Mouse (Mus musculus) heart, embryonic 10.5 days (tissue): ENCODE results near the gene Chrdl2. TPM values are rescaled to one million over a fixed set of nuclear protein-coding genes. Genes with fewer than 3 reads are reported as not detected.

ENCODE experiments used
- DNase-seq: peaks from one replicate; pipeline ENCODE4 v3.0.0-alpha.2; 2017; ENCODE audit warnings: low spot score
- H3K27ac ChIP-seq: fragments of 300-500 bp; sonication (generic); 2 replicates; pipeline ENCODE4 v1.5.1; 2016; ENCODE audit warnings: mild to moderate bottlenecking
- H3K27me3 ChIP-seq: fragments of 300-500 bp; sonication (generic); 2 replicates; pipeline ENCODE4 v1.6.1; 2016; ENCODE audit warnings: mild to moderate bottlenecking; ENCODE audit not compliant: poor library complexity, insufficient read depth, severe bottlenecking
- H3K36me3 ChIP-seq: fragments of 300-500 bp; sonication (generic); 2 replicates; pipeline ENCODE4 v1.6.1; 2016; ENCODE audit warnings: mild to moderate bottlenecking, moderate library complexity
- H3K4me1 ChIP-seq: fragments of 300-500 bp; sonication (generic); 2 replicates; pipeline ENCODE4 v1.6.1; 2016; ENCODE audit warnings: mild to moderate bottlenecking
- H3K4me3 ChIP-seq: fragments of 300-500 bp; sonication (generic); 2 replicates; pipeline ENCODE4 v1.5.1; 2016; ENCODE audit warnings: mild to moderate bottlenecking, moderate library complexity
- H3K9me3 ChIP-seq: fragments of 300-500 bp; sonication (generic); 2 replicates; pipeline ENCODE4 v1.6.1; 2016; ENCODE audit warnings: mild to moderate bottlenecking, moderate library complexity
- WGBS: fragments of 180-500 bp; shearing (Covaris S2); methylation state at CpG from one replicate; pipeline ENCODE4 v1.1.7; 2016; 5-methylcytosine and 5-hydroxymethylcytosine counted together
- polyA plus RNA-seq: library from polyadenylated mRNA; unstranded; fragments of >200 nt; fragmentation: Nextera tagmentation; extraction: Ambion mirVana; gene quantifications from 2 replicates; pipeline ENCODE4 v1.2.1, GENCODE M21; 2016

Gene Chrdl2
- polyA plus RNA-seq, 1 experiment from 2014 or later = 0.65 TPM

DNA sequence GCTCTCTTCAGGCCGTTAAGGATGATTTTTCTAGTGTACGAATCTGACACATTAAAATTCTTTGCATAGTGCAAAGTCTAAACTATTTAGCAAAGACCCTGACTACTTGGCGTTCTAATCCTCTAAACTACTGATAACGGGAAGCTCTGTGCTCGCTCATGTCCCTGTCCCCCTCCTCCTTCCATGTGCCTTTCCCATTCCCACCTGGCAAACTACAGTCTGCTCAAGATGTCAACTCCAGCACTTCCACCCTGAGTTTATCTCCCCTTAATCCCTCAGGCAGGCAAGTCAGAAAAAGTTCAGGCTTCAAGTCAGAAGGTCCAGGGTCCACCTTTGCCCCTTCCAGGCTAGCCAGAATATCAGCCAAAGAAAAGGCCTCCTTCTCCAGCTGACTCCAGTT, 70.3 kb downstream of the Chrdl2 start:
- peaks cover 23% of the 10 kb centered on the region for H3K4me1 ChIP-seq
- H3K4me3 ChIP-seq = no peak overlapping the region
- 0 out of 2 replicates have a peak, but pooled peaks cover 9% of the 10 kb centered on the region for H3K36me3 ChIP-seq
- WGBS = 38% methylated on average over 5 of the region's 5 CpGs
- H3K27me3 ChIP-seq = no peaks in the 10 kb centered on the region
- no peak overlapping the region for H3K27ac ChIP-seq
- H3K9me3 ChIP-seq = no peaks in the 10 kb centered on the region
- DNase-seq = no peak

DNA sequence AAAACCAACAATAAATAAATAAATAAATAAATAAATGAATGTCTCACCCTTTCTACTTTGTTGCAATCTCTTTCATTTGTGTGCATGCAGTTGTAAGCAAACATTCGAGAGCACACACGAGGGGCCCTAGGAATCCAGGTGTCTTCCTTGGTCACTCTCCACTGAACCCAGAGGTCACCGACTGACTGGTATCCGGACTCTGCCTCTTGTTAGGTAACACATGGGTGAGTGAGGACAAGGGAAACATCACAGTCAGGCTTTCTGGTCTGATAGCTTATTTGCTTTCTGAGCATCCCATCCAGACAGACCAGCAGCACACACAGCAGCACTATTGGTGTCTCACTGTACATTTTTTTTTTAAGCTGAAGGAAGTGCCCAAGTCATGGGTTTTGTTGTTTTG, 71.1 kb downstream of the Chrdl2 start:
- H3K4me3 ChIP-seq = no peak overlapping the region
- 79% methylated on average over 4 of the region's 4 CpGs for WGBS
- H3K27ac ChIP-seq = no peak overlapping the region
- no peaks in the 10 kb centered on the region for H3K27me3 ChIP-seq
- peaks cover 23% of the 10 kb centered on the region for H3K4me1 ChIP-seq
- H3K9me3 ChIP-seq = no peaks in the 10 kb centered on the region
- 0 out of 2 replicates have a peak, but pooled peaks cover 9% of the 10 kb centered on the region for H3K36me3 ChIP-seq
- DNase-seq = no peak

DNA sequence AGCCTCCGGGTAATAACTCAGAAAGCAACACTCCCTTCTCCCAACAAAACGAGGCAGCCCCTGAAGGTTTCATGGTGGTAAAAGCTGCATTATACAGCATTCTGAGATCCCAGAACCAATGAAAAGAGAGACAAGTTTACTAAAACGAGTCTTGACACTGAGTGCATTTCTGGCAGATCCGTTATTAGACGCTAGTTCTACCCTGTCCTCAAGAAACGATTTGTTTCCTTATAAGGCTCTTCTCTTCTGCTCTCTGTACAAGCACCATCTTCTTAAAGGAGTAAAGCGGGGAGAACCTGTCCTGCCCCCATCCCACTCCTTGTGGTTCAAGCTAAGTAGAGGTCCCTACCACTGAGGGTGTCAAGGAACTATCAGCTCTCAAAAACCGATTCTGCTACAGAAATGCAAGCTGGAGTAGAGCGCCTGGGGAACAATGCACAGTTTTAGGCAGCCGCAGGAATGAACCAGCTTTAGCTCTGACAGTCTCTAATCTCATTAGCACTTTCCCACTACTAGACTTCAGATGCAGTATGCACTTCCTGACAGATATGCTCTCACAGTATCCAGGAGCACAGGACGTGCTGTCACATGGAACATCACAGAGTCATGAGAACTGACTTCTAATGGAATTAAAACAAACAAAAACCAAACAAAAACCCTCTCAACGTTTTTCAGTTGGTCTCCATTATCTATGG, 74.3 kb downstream of the Chrdl2 start:
- no peaks in the 10 kb centered on the region for H3K27me3 ChIP-seq
- H3K4me1 ChIP-seq = peaks cover 23% of the 10 kb centered on the region
- H3K36me3 ChIP-seq = peaks cover 40% of the 10 kb centered on the region
- DNase-seq = no peak
- no peaks in the 10 kb centered on the region for H3K9me3 ChIP-seq
- H3K27ac ChIP-seq = peak overlapping the region; percentile 38; the same call in 1 of the 2 replicates
- 59% methylated on average over 12 of the region's 12 CpGs for WGBS
- no peak overlapping the region for H3K4me3 ChIP-seq

DNA sequence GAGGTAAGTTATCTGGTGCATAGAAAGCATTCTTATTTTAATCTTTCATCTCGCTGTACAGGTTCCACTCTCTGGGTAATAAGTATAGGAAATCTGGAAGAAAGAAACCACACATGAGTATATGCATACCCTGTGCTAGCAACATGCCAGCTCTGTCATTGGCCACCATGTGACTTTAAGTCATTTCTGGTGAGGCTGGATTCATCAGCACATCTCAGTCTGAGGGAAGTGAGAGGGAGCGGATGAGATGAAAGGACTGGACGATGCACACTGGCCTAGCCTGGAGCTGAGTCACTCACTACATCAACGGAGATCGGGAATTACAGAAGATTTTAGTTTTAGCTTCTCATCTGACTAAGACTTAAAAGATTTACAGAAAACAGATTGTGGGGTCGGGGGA, 76.9 kb downstream of the Chrdl2 start:
- H3K4me3 ChIP-seq = no peak overlapping the region
- DNase-seq = no peak
- H3K36me3 ChIP-seq = peaks cover 65% of the 10 kb centered on the region
- no peak overlapping the region for H3K27ac ChIP-seq
- no peaks in the 10 kb centered on the region for H3K27me3 ChIP-seq
- 90% methylated on average over 6 of the region's 6 CpGs for WGBS
- H3K4me1 ChIP-seq = peaks cover 15% of the 10 kb centered on the region
- no peaks in the 10 kb centered on the region for H3K9me3 ChIP-seq

DNA sequence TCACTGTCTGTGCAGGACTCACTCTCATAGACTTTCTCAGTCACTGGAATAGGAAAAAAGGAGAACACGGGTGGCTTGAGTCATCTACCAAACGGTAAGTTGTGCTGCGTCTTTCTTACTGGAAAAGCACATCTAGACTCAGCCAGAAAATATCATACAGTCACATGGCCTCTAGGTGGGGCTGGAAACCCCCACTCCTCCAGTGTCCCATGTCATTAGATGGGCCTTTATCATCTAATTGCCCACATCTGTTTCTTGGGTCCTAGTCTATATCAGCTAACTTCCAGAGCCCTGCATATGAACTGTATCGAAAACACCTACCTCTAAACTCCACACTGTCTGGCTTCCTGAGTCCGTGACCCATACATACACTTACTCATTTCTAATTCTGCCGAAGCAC, 77.8 kb downstream of the Chrdl2 start:
- WGBS = 95% methylated on average over 6 of the region's 6 CpGs
- Histone ChIP-seq H3K27me3 (no peaks in the 10 kb centered on the region), H3K9me3 (no peaks in the 10 kb centered on the region), H3K27ac (no peak overlapping the region), H3K36me3 (peaks cover 72% of the 10 kb centered on the region), H3K4me1 (peaks cover 15% of the 10 kb centered on the region), H3K4me3 (no peak overlapping the region)
- no peak for DNase-seq

Other genes with a start within 250 kb of the Chrdl2 start
- gene Olfr521, start 242.7 kb upstream of the Chrdl2 start, polyA plus RNA-seq = not detected in 2 replicates
- gene Neu3, start 177.8 kb upstream of the Chrdl2 start, polyA plus RNA-seq = 3.1 and 3.3 TPM in 2 replicates
- gene Xrra1, start 147.1 kb upstream of the Chrdl2 start, polyA plus RNA-seq = 0.24 and 0.31 TPM in 2 replicates
- gene Spcs2, start 142.7 kb upstream of the Chrdl2 start, polyA plus RNA-seq = 241 and 302 TPM in 2 replicates
- gene Rnf169, start 25.7 kb upstream of the Chrdl2 start, polyA plus RNA-seq = 3.1 and 4.3 TPM in 2 replicates
- gene Pold3, start 115.4 kb downstream of the Chrdl2 start, polyA plus RNA-seq = 51.3 and 69.9 TPM in 2 replicates
- gene Lipt2, start 153.1 kb downstream of the Chrdl2 start, polyA plus RNA-seq = 13.1 and 20.9 TPM in 2 replicates
- 4.2 and 5.9 TPM in 2 replicates for gene Kcne3, start 170.3 kb downstream of the Chrdl2 start, polyA plus RNA-seq
- gene Pgm2l1, start 221.2 kb downstream of the Chrdl2 start, polyA plus RNA-seq = 0.94 and 1.4 TPM in 2 replicates